Mouse (Mus musculus): ENCODE measurements around the gene Vps50. TPM values are rescaled to one million over a fixed set of nuclear protein-coding genes. Genes with fewer than 3 reads are reported as not detected.
"Not testable (repeated sequence)": the region's sequence is repeated elsewhere in the genome, so short reads cannot be mapped to it uniquely, and the experiment has no call there.

The Vps50 gene
- 29.4 and 36.4 TPM in 2 replicates for polyA plus RNA-seq (2012; rRNA removed)

- DNase-seq (ENCODE audit: extremely low spot score in 1 of 2, low spot score in 1 of 2): peak; percentile 94 to 96
Observed at GRCm38 (mm10) chr6:3498162-3498848, at the start of gene Vps50, which contains the start of gene Hepacam2. Gene Vps50 (plus strand): TSS chr6:3498382. Gene Hepacam2 (minus strand): TSS chr6:3498298.

GRCm38 (mm10) chr6:3454421-3454820 is 43.8 kb upstream of the Vps50 start:
- DNase-seq (ENCODE audit: extremely low spot score in 1 of 2, low spot score in 1 of 2): no peak

- DNase-seq (ENCODE audit: extremely low spot score in 1 of 2, low spot score in 1 of 2): no peak
Observed at GRCm38 (mm10) chr6:3455944-3456536, 42.1 kb upstream of the Vps50 start.

- no peak for DNase-seq (ENCODE audit: extremely low spot score in 1 of 2, low spot score in 1 of 2)
Observed at GRCm38 (mm10) chr6:3463026-3463425, 35.2 kb upstream of the Vps50 start.

- no peak for DNase-seq (ENCODE audit: extremely low spot score in 1 of 2, low spot score in 1 of 2)
Observed at GRCm38 (mm10) chr6:3463594-3463993, 34.6 kb upstream of the Vps50 start.

- no peak for DNase-seq (ENCODE audit: extremely low spot score in 1 of 2, low spot score in 1 of 2)
Observed at GRCm38 (mm10) chr6:3468627-3469026, 29.6 kb upstream of the Vps50 start.

- DNase-seq (ENCODE audit: extremely low spot score in 1 of 2, low spot score in 1 of 2): no peak
Observed at GRCm38 (mm10) chr6:3470706-3471105, 27.5 kb upstream of the Vps50 start.

GRCm38 (mm10) chr6:3476299-3476698 is 21.9 kb upstream of the Vps50 start:
- peak in 1 of 2 experiments; percentile 23 for DNase-seq (ENCODE audit: extremely low spot score in 1 of 2, low spot score in 1 of 2)

- DNase-seq (ENCODE audit: extremely low spot score in 1 of 2, low spot score in 1 of 2): no peak
Observed at GRCm38 (mm10) chr6:3479853-3480252, 18.3 kb upstream of the Vps50 start.

GRCm38 (mm10) chr6:3481705-3482104 is 16.5 kb upstream of the Vps50 start:
- DNase-seq (ENCODE audit: extremely low spot score in 1 of 2, low spot score in 1 of 2): no peak

- DNase-seq (ENCODE audit: extremely low spot score in 1 of 2, low spot score in 1 of 2): no peak
Observed at GRCm38 (mm10) chr6:3485133-3485532, 13.0 kb upstream of the Vps50 start.

GRCm38 (mm10) chr6:3487355-3487754 is 10.8 kb upstream of the Vps50 start:
- no peak for DNase-seq (ENCODE audit: extremely low spot score in 1 of 2, low spot score in 1 of 2)

GRCm38 (mm10) chr6:3494285-3494684 is 3.9 kb upstream of the Vps50 start:
- no peak for DNase-seq (ENCODE audit: extremely low spot score in 1 of 2, low spot score in 1 of 2)

- DNase-seq (ENCODE audit: extremely low spot score in 1 of 2, low spot score in 1 of 2): peak in 1 of 2 experiments; percentile 79
Observed at GRCm38 (mm10) chr6:3496210-3496609, 2.0 kb upstream of the Vps50 start.

GRCm38 (mm10) chr6:3500286-3500685 is 2.1 kb downstream of the Vps50 start:
- DNase-seq (ENCODE audit: extremely low spot score in 1 of 2, low spot score in 1 of 2): no peak

- DNase-seq (ENCODE audit: extremely low spot score in 1 of 2, low spot score in 1 of 2): no peak
Observed at GRCm38 (mm10) chr6:3505289-3505688, 7.1 kb downstream of the Vps50 start.

- DNase-seq (ENCODE audit: extremely low spot score in 1 of 2, low spot score in 1 of 2): no peak
Observed at GRCm38 (mm10) chr6:3507078-3507477, 8.9 kb downstream of the Vps50 start.

GRCm38 (mm10) chr6:3508151-3508550 is 10.0 kb downstream of the Vps50 start:
- not testable (repeated sequence) for DNase-seq (ENCODE audit: extremely low spot score in 1 of 2, low spot score in 1 of 2)

- DNase-seq (ENCODE audit: extremely low spot score in 1 of 2, low spot score in 1 of 2): peak in 1 of 2 experiments; percentile 66
Observed at GRCm38 (mm10) chr6:3509782-3510181, 11.6 kb downstream of the Vps50 start.

- DNase-seq (ENCODE audit: extremely low spot score in 1 of 2, low spot score in 1 of 2): no peak
Observed at GRCm38 (mm10) chr6:3511116-3511515, 12.9 kb downstream of the Vps50 start.

- no peak for DNase-seq (ENCODE audit: extremely low spot score in 1 of 2, low spot score in 1 of 2)
Observed at GRCm38 (mm10) chr6:3511612-3512011, 13.4 kb downstream of the Vps50 start.

- peak in 1 of 2 experiments; percentile 57 for DNase-seq (ENCODE audit: extremely low spot score in 1 of 2, low spot score in 1 of 2)
Observed at GRCm38 (mm10) chr6:3512611-3513010, 14.4 kb downstream of the Vps50 start.
